Mouse (Mus musculus) CH12.LX (cell line): ENCODE data around the gene Gm867. TPM values are rescaled to one million over a fixed set of nuclear protein-coding genes. Genes with fewer than 3 reads are reported as not detected.

Source experiments
- DNase-seq: peaks from one replicate; pipeline ENCODE4 v3.0.0-alpha.2; 2013; ENCODE audit errors: extremely low read depth
- H3K27ac ChIP-seq: 2 replicates; pipeline ENCODE4 v1.5.1; 2012; ENCODE audit warnings: low read depth, mild to moderate bottlenecking, control low read depth, moderate library complexity; ENCODE audit not compliant: insufficient read depth
- H3K27me3 ChIP-seq: replicated peaks from 2 replicates; pipeline ENCODE3; 2012; ENCODE audit warnings: inconsistent platforms
- H3K36me3 ChIP-seq, 2 experiments: replicated peaks in 1 of 2; 2 replicates each; pipeline versions ENCODE3 to v1.6.1; 2012; ENCODE audit warnings: inconsistent platforms in 1 of 2, low read length in 1 of 2, mild to moderate bottlenecking in 1 of 2, mixed read lengths in 1 of 2, moderate library complexity in 1 of 2; ENCODE audit not compliant: control insufficient read depth in 1 of 2, insufficient read depth in 1 of 2
- H3K4me1 ChIP-seq, 2 experiments: 2 replicates each; pipeline ENCODE4 v1.6.1; 2012; ENCODE audit warnings: inconsistent platforms in 1 of 2, moderate library complexity in 1 of 2; ENCODE audit not compliant: insufficient read depth in 2 of 2, control insufficient read depth in 1 of 2
- H3K4me2 ChIP-seq: 2 replicates; pipeline ENCODE4 v1.6.1; 2012; ENCODE audit warnings: low read depth, mild to moderate bottlenecking, control low read depth; ENCODE audit not compliant: poor library complexity, insufficient read depth, severe bottlenecking
- H3K4me3 ChIP-seq, 3 experiments: fragments of 150-350 bp in 1 of 3; sonication (generic) in 1 of 3; replicated peaks in 1 of 3; 2 replicates each; pipeline versions ENCODE3 to v1.5.1; 2011 to 2012; ENCODE audit warnings: low read depth in 2 of 3, low read length in 2 of 3, mild to moderate bottlenecking in 2 of 3, moderate library complexity in 2 of 3, control low read depth in 1 of 3, improper control_type of control experiment in 1 of 3, inconsistent platforms in 1 of 3, mixed read lengths in 1 of 3; ENCODE audit not compliant: poor library complexity in 1 of 3
- H3K79me2 ChIP-seq: replicated peaks from 2 replicates; pipeline ENCODE4 v1.6.1; 2012; ENCODE audit warnings: mild to moderate bottlenecking, moderate library complexity; ENCODE audit not compliant: control insufficient read depth, poor library complexity, insufficient read depth, severe bottlenecking; ENCODE audit errors: extremely low read depth
- H3K9ac ChIP-seq: 2 replicates; pipeline ENCODE4 v1.6.1; 2012; ENCODE audit warnings: low read depth, mild to moderate bottlenecking, control low read depth, moderate library complexity; ENCODE audit not compliant: insufficient read depth
- H3K9me3 ChIP-seq: replicated peaks from 2 replicates; pipeline ENCODE3; 2012; ENCODE audit warnings: low read length, inconsistent platforms, mixed read lengths
- BHLHE40 ChIP-seq: IDR thresholded peaks from 2 replicates; pipeline ENCODE4 v1.6.1; 2011; ENCODE audit warnings: mild to moderate bottlenecking, low read depth, low read length, improper control_type of control experiment
- CHD1 ChIP-seq: IDR thresholded peaks from 2 replicates; pipeline ENCODE4 v1.6.1; 2012; ENCODE audit warnings: low read depth, low read length, improper control_type of control experiment, inconsistent platforms
- CHD2 ChIP-seq: IDR thresholded peaks from 2 replicates; pipeline ENCODE4 v1.6.1; 2011; ENCODE audit warnings: low read length, improper control_type of control experiment
- CTCF ChIP-seq, 2 experiments: IDR thresholded peaks in 1 of 2; conservative IDR thresholded peaks in 1 of 2; 2 replicates each; pipeline ENCODE4 v1.5.1; 2011 to 2012; ENCODE audit warnings: low read depth in 2 of 2, low read length in 2 of 2, improper control_type of control experiment in 1 of 2, inconsistent platforms in 1 of 2, mild to moderate bottlenecking in 1 of 2, moderate library complexity in 1 of 2
- E2F4 ChIP-seq: IDR thresholded peaks from 2 replicates; pipeline ENCODE4 v1.6.1; 2011; ENCODE audit warnings: low read depth, low read length, improper control_type of control experiment; ENCODE audit not compliant: insufficient replicate concordance
- ELF1 ChIP-seq: IDR thresholded peaks from 2 replicates; pipeline ENCODE4 v1.6.1; 2014; ENCODE audit warnings: low read depth, mild to moderate bottlenecking, inconsistent platforms, low read length, improper control_type of control experiment
- EP300 ChIP-seq: IDR thresholded peaks from 2 replicates; pipeline ENCODE4 v1.6.1; 2011; ENCODE audit warnings: low read length, improper control_type of control experiment
- ETS1 ChIP-seq: conservative IDR thresholded peaks from 2 replicates; pipeline ENCODE4 v1.6.1; 2012; ENCODE audit warnings: low read depth, mild to moderate bottlenecking, inconsistent platforms, low read length, improper control_type of control experiment, moderate library complexity
- GABPA ChIP-seq: IDR thresholded peaks from 2 replicates; pipeline ENCODE4 v1.6.1; 2012; ENCODE audit warnings: low read depth, low read length, improper control_type of control experiment, inconsistent platforms; ENCODE audit not compliant: insufficient replicate concordance
- HCFC1 ChIP-seq: IDR thresholded peaks from 2 replicates; pipeline ENCODE4 v1.6.1; 2012; ENCODE audit warnings: low read depth, mild to moderate bottlenecking, inconsistent platforms, low read length, improper control_type of control experiment
- IRF4 ChIP-seq: IDR thresholded peaks from 2 replicates; pipeline ENCODE4 v1.6.1; 2014; ENCODE audit warnings: low read depth, mild to moderate bottlenecking, inconsistent platforms, low read length, improper control_type of control experiment
- JUN ChIP-seq: IDR thresholded peaks from 2 replicates; pipeline ENCODE4 v1.6.1; 2011; ENCODE audit warnings: low read depth, mild to moderate bottlenecking, low read length, improper control_type of control experiment, moderate library complexity; ENCODE audit not compliant: insufficient read depth
- JUND ChIP-seq: conservative IDR thresholded peaks from 2 replicates; pipeline ENCODE4 v1.6.1; 2011; ENCODE audit warnings: low read depth, low read length, improper control_type of control experiment
- KAT2A ChIP-seq: IDR thresholded peaks from 2 replicates; pipeline ENCODE4 v1.6.1; 2012; ENCODE audit warnings: low read length, improper control_type of control experiment, inconsistent platforms; ENCODE audit not compliant: insufficient replicate concordance
- MAFK ChIP-seq: IDR thresholded peaks from 2 replicates; pipeline ENCODE4 v1.6.1; 2011; ENCODE audit warnings: low read length, improper control_type of control experiment; ENCODE audit not compliant: insufficient replicate concordance
- MAX ChIP-seq: IDR thresholded peaks from 2 replicates; pipeline ENCODE4 v1.6.1; 2011; ENCODE audit warnings: low read length, improper control_type of control experiment
- MAZ ChIP-seq: IDR thresholded peaks from 2 replicates; pipeline ENCODE4 v1.6.1; 2012; ENCODE audit warnings: low read depth, mild to moderate bottlenecking, inconsistent platforms, low read length, improper control_type of control experiment, moderate library complexity
- MEF2A ChIP-seq: IDR thresholded peaks from 2 replicates; pipeline ENCODE4 v1.6.1; 2014; ENCODE audit warnings: low read depth, mild to moderate bottlenecking, inconsistent platforms, low read length, improper control_type of control experiment, borderline replicate concordance
- MXI1 ChIP-seq: IDR thresholded peaks from 2 replicates; pipeline ENCODE4 v1.6.1; 2011; ENCODE audit warnings: mild to moderate bottlenecking, low read depth, low read length, improper control_type of control experiment
- MYC ChIP-seq: IDR thresholded peaks from 2 replicates; pipeline ENCODE4 v1.6.1; 2011; ENCODE audit warnings: low read depth, mild to moderate bottlenecking, improper control_type of control experiment, low read length
- NELFE ChIP-seq: IDR thresholded peaks from 2 replicates; pipeline ENCODE4 v1.6.1; 2011; ENCODE audit warnings: low read depth, low read length, improper control_type of control experiment
- NRF1 ChIP-seq: IDR thresholded peaks from 2 replicates; pipeline ENCODE4 v1.6.1; 2014; ENCODE audit warnings: low read depth, mild to moderate bottlenecking, inconsistent platforms, low read length, improper control_type of control experiment, moderate library complexity
- PAX5 ChIP-seq: IDR thresholded peaks from 2 replicates; pipeline ENCODE4 v1.6.1; 2012; ENCODE audit warnings: low read length, inconsistent platforms, mixed read lengths
- POLR2A ChIP-seq: IDR thresholded peaks from 2 replicates; pipeline ENCODE4 v1.6.1; 2011; ENCODE audit warnings: low read depth, mild to moderate bottlenecking, improper control_type of control experiment, low read length
- POLR2AphosphoS2 ChIP-seq: IDR thresholded peaks from 2 replicates; pipeline ENCODE4 v1.6.1; 2011; ENCODE audit warnings: low read depth, low read length, improper control_type of control experiment
- RAD21 ChIP-seq: IDR thresholded peaks from 2 replicates; pipeline ENCODE4 v1.6.1; 2011; ENCODE audit warnings: low read depth, mild to moderate bottlenecking, low read length, improper control_type of control experiment, moderate library complexity
- RCOR1 ChIP-seq: conservative IDR thresholded peaks from 2 replicates; pipeline ENCODE4 v1.6.1; 2012; ENCODE audit warnings: low read depth, mild to moderate bottlenecking, inconsistent platforms, low read length, improper control_type of control experiment
- SIN3A ChIP-seq: IDR thresholded peaks from 2 replicates; pipeline ENCODE4 v1.6.1; 2012; ENCODE audit warnings: low read length, improper control_type of control experiment, inconsistent platforms
- SMC3 ChIP-seq: IDR thresholded peaks from 2 replicates; pipeline ENCODE4 v1.6.1; 2011; ENCODE audit warnings: low read depth, low read length, improper control_type of control experiment
- TBP ChIP-seq: conservative IDR thresholded peaks from 2 replicates; pipeline ENCODE4 v1.6.1; 2011; ENCODE audit warnings: low read depth, low read length, improper control_type of control experiment
- TCF12 ChIP-seq: IDR thresholded peaks from 2 replicates; pipeline ENCODE4 v1.6.1; 2014; ENCODE audit warnings: low read depth, mild to moderate bottlenecking, inconsistent platforms, low read length, improper control_type of control experiment
- UBTF ChIP-seq: IDR thresholded peaks from 2 replicates; pipeline ENCODE4 v1.6.1; 2012; ENCODE audit warnings: low read depth, mild to moderate bottlenecking, inconsistent platforms, low read length, improper control_type of control experiment, moderate library complexity
- USF1 ChIP-seq: IDR thresholded peaks from 2 replicates; pipeline ENCODE4 v1.6.1; 2014; ENCODE audit warnings: low read depth, mild to moderate bottlenecking, inconsistent platforms, low read length, improper control_type of control experiment
- USF2 ChIP-seq: conservative IDR thresholded peaks from 2 replicates; pipeline ENCODE4 v1.6.1; 2011; ENCODE audit warnings: low read depth, low read length, improper control_type of control experiment
- ZC3H11A ChIP-seq: IDR thresholded peaks from 2 replicates; pipeline ENCODE4 v1.6.1; 2012; ENCODE audit warnings: low read depth, mild to moderate bottlenecking, inconsistent platforms, low read length, improper control_type of control experiment
- ZKSCAN1 ChIP-seq: IDR thresholded peaks from 2 replicates; pipeline ENCODE4 v1.6.1; 2012; ENCODE audit warnings: low read depth, inconsistent platforms, low read length, improper control_type of control experiment, borderline replicate concordance
- ZMIZ1 ChIP-seq: IDR thresholded peaks from 2 replicates; pipeline ENCODE4 v1.6.1; 2012; ENCODE audit warnings: low read depth, mild to moderate bottlenecking, inconsistent platforms, low read length, improper control_type of control experiment
- ZNF384 ChIP-seq: IDR thresholded peaks from 2 replicates; pipeline ENCODE4 v1.6.1; 2012; ENCODE audit warnings: low read depth, low read length, improper control_type of control experiment, inconsistent platforms
- dilution Hi-C: fragments of 300-500 bp; cut with MboI; formaldehyde crosslinking; loops from 2 replicates; pipeline ENCODE4 v1.14.3; 2020; ENCODE audit warnings: low sequenced_read_pairs; ENCODE audit not compliant: extremely low pct_unique_long_range_greater_than_20kb, extremely low pct_ligation_motif_present
- in situ Hi-C: fragments of 300-500 bp; cut with MboI; formaldehyde crosslinking; loops from 3 replicates; pipeline ENCODE4 v1.14.3; 2019; ENCODE audit warnings: low sequenced_read_pairs, low pct_ligation_motif_present, low pct_unique_long_range_greater_than_20kb, mixed read lengths
- polyA plus RNA-seq: library from polyadenylated mRNA; unstranded; fragments of >175 nt; gene quantifications from 2 replicates; pipeline ENCODE4 v1.2.1, GENCODE M21; 2012; ENCODE audit warnings: low read depth; ENCODE audit not compliant: insufficient read length
- total RNA-seq, 2 experiments: library from RNA; depleted of rRNA; stranded (reverse); fragments of 300-350 nt in 1 of 2; fragments of >200 nt in 1 of 2; gene quantifications; 2 replicates each; pipeline ENCODE4 v1.2.3; 2012 to 2014

Gm867 gene
- total and polyA plus RNA-seq, 3 experiments: 0.42 to 3.5 TPM; not detected in 1

DNA sequence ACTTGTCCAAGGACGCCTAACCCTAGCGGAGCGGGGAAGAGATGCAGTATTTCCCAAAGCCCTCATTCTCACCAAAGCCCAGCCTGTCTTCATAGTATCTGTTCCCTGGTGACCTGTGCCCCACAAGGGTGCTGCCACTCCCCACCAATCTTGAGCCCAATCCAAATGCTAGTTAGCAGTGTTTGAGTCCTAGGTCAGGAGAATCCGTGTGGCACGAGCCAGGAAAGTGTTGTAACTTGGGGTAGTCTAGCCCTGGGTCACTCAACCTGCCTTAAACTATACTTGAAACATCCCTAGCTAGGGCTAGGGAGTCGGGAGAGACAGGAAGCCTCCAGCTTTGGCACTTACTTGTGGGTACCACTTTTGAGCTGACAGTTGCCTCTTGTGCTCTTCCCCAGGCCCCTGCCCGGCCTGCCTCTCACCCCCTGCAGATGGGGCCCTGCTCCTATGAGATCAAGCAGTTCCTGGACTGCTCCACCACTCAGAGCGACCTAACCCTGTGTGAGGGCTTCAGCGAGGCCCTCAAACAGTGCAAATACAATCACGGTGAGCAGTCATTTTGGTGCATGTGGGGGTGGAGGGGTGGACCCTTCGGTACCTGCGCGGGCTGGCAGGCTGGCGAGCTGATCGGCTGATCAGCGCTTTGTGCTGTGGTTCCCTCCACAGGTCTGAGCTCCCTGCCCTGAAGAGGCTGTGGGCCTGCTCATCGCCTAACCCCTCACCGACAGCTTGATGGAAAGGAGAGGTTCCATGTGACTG lies 3.4 kb downstream of the Gm867 start:
- peak overlapping the region; percentile 90 for H3K4me2 ChIP-seq
- peak overlapping the region; percentile 28 to 68 (median 49) for H3K4me3 ChIP-seq
- peaks cover 16% of the 10 kb centered on the region for H3K27me3 ChIP-seq
- no peaks in the 10 kb centered on the region for H3K79me2 ChIP-seq
- dilution Hi-C loops (no loop called here), in situ Hi-C loops (loop anchor here (5.0 kb wide), 1 partner anchor 40 kb away; no protein-coding TSS in a partner anchor)
- H3K9me3 ChIP-seq: no peaks in the 10 kb centered on the region
- peak overlapping the region; percentile 75 for H3K9ac ChIP-seq
- peak; percentile 68 for DNase-seq
- H3K27ac ChIP-seq: peak overlapping the region; percentile 99
- H3K4me1 ChIP-seq: peaks cover 25 to 62% of the 10 kb centered on the region in 2 experiments
- H3K36me3 ChIP-seq: peaks cover 0 to 15% of the 10 kb centered on the region in 2 experiments
- TF ChIP-seq BHLHE40: no peak
- no peak for TF ChIP-seq MAFK
- no peak for TF ChIP-seq ZMIZ1
- no peak for TF ChIP-seq POLR2AphosphoS2
- no peak for TF ChIP-seq USF1
- no peak for TF ChIP-seq NELFE
- TF ChIP-seq RAD21: peak; percentile 46
- no peak for TF ChIP-seq E2F4
- TF ChIP-seq SIN3A: no peak
- TF ChIP-seq KAT2A: no peak
- TF ChIP-seq ETS1: no peak
- no peak for TF ChIP-seq PAX5
- peak; percentile 53; the same call in 1 of the 2 replicates for TF ChIP-seq IRF4
- no peak for TF ChIP-seq EP300
- no peak for TF ChIP-seq JUND
- TF ChIP-seq MAX: no peak
- TF ChIP-seq TBP: no peak
- peak; percentile 1; the same call in 1 of the 2 replicates for TF ChIP-seq MXI1
- no peak for TF ChIP-seq ZKSCAN1
- peak; percentile 49; the same call in 1 of the 2 replicates for TF ChIP-seq UBTF
- TF ChIP-seq MYC: no peak
- no peak for TF ChIP-seq HCFC1
- 0 out of 2 replicates have a peak, but pooled peaks have one; percentile 32 for TF ChIP-seq ELF1
- 0 out of 2 replicates have a peak, but pooled peaks have one; percentile 8 for TF ChIP-seq RCOR1
- TF ChIP-seq GABPA: no peak
- TF ChIP-seq USF2: no peak
- no peak; the same call in 1 of the 2 replicates for TF ChIP-seq SMC3
- no peak for TF ChIP-seq ZC3H11A
- peak; percentile 66 for TF ChIP-seq CHD1
- peak; percentile 46; the same call in 1 of the 2 replicates for TF ChIP-seq NRF1
- peak in 1 of 2 experiments; percentile 50; a peak in 2 of 4 replicates for TF ChIP-seq CTCF (conservative IDR thresholded peaks at IDR 0.05 in 1 of 2, IDR thresholded peaks at IDR 0.05 in 1 of 2; ENCODE audit: low read depth in 2 of 2, low read length in 2 of 2)
- no peak for TF ChIP-seq ZNF384
- no peak for TF ChIP-seq JUN
- TF ChIP-seq MAZ: no peak
- TF ChIP-seq CHD2: no peak
- TF ChIP-seq POLR2A: peak; percentile 48
- TF ChIP-seq MEF2A: 0 out of 2 replicates have a peak, but pooled peaks have one; percentile 17
- TF ChIP-seq TCF12: peak; percentile 32; the same call in 1 of the 2 replicates
